Comparison of ENCODE assay signal across 16 mouse cellular contexts in genomic region chr1:34002321-34002720, GRCm38 (mm10).
"Had no signal": no experiment of that assay in that cellular context is flagged by ENCODE, and none has a peak within 500 bp of the region (broad histone marks: within the 10 kb centered on the region; RNA-seq: fewer than 3 reads in every experiment).

No protein-coding gene starts in this region.

- H3K27me3 ChIP-seq: midbrain, embryonic 12.5 days; neural tube, embryonic 13.5 days; neural tube, embryonic 15.5 days had no signal

- H3K36me3 ChIP-seq: midbrain, embryonic 12.5 days; neural tube, embryonic 13.5 days; neural tube, embryonic 15.5 days had no signal

- H3K4me3 ChIP-seq: midbrain, embryonic 12.5 days; myocyte; neural tube, embryonic 13.5 days; neural tube, embryonic 15.5 days had no signal

- H3K9ac ChIP-seq: lung, embryonic 14.5 days; midbrain, embryonic 12.5 days; neural tube, embryonic 13.5 days; neural tube, embryonic 15.5 days had no signal

- H3K27ac ChIP-seq: midbrain, embryonic 12.5 days; neural tube, embryonic 13.5 days; neural tube, embryonic 15.5 days had no signal

- DNase-seq: lung, adult 18-20 months; lung, embryonic 14.5 days; lung, postnatal 14 days; midbrain, embryonic 14.5 days; retina, postnatal 1 day; right cerebral cortex, adult 18-20 months; right cerebral cortex, postnatal 25 days; right cerebral cortex, postnatal 4 days; spleen, adult 18-20 months; thymus, adult 18-20 months; thymus, postnatal 14 days; thymus, postnatal 36 days had no signal
